Mouse (Mus musculus) kidney, adult 2 months (tissue): ENCODE measurements around the gene D930048N14Rik. TPM values are rescaled to one million over a fixed set of nuclear protein-coding genes. Genes with fewer than 3 reads are reported as not detected.

ENCODE experiments used
- DNase-seq: peaks from one replicate; pipeline ENCODE4 v3.0.0; 2021
- H3K27ac ChIP-seq: fragments of 200-500 bp; 2 replicates; pipeline ENCODE4 v1.5.1; 2012; ENCODE audit warnings: low read depth, low read length, control low read depth, inconsistent platforms; ENCODE audit not compliant: insufficient read depth
- H3K27me3 ChIP-seq: fragments of 200-500 bp; replicated peaks from 2 replicates; pipeline ENCODE4 v1.6.1; 2012; ENCODE audit warnings: mild to moderate bottlenecking, moderate library complexity, low read length, inconsistent platforms; ENCODE audit not compliant: control insufficient read depth, insufficient read depth
- H3K36me3 ChIP-seq: fragments of 200-500 bp; 2 replicates; pipeline ENCODE4 v1.6.1; 2012; ENCODE audit warnings: mild to moderate bottlenecking, moderate library complexity, low read length, inconsistent platforms; ENCODE audit not compliant: control insufficient read depth, insufficient read depth
- H3K4me1 ChIP-seq: fragments of 200-500 bp; 2 replicates; pipeline ENCODE4 v1.6.1; 2011; ENCODE audit warnings: low read length; ENCODE audit not compliant: control insufficient read depth, insufficient read depth
- H3K4me3 ChIP-seq: fragments of 200-500 bp; 2 replicates; pipeline ENCODE4 v1.5.1; 2011; ENCODE audit warnings: mild to moderate bottlenecking, low read depth, low read length, control low read depth; ENCODE audit not compliant: insufficient read depth
- CTCF ChIP-seq: fragments of 200-500 bp; conservative IDR thresholded peaks from 2 replicates; pipeline ENCODE4 v1.5.1; 2011; ENCODE audit warnings: low read depth, mild to moderate bottlenecking, control low read depth, low read length, moderate library complexity, mixed read lengths; ENCODE audit not compliant: insufficient read depth, insufficient read length
- POLR2A ChIP-seq: fragments of 200-500 bp; IDR thresholded peaks from one replicate; pipeline ENCODE4 v1.6.1; 2011; ENCODE audit warnings: low read depth, low read length, control low read depth
- WGBS: fragments of 180-500 bp; shearing (Covaris S2); methylation state at CpG from one replicate; pipeline ENCODE4 v1.1.7; 2018; 5-methylcytosine and 5-hydroxymethylcytosine counted together
- polyA plus RNA-seq: library from polyadenylated mRNA; depleted of rRNA; stranded (reverse); fragments of >200 nt; gene quantifications from 2 replicates; pipeline ENCODE4 v1.2.3, GENCODE M21; 2012

D930048N14Rik gene
- polyA plus RNA-seq, 1 experiment = 10.7 TPM

DNA sequence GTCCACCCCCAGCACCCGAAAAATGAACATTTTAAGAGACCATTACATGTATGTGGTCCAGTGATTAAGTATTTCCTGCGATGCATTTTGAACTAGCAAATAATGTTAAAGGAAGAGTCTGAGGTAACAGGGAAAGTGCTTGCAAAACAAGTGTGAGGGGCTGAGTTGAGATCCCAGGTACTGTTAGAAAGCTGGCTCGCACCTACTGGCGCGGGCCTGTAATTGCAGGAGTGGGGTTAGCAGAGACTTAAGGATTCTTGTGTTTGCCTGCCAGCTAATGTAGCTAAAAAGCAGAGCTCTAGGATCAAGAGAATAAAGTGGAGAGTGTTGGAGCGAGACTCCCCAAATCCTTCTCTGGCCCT lies 14.4 kb upstream of the D930048N14Rik start:
- TF ChIP-seq POLR2A (no peak), CTCF (peak; percentile 65)
- peak; percentile 79 for DNase-seq
- Histone ChIP-seq H3K27me3 (no peaks in the 10 kb centered on the region), H3K36me3 (no peaks in the 10 kb centered on the region), H3K4me1 (peaks cover 24% of the 10 kb centered on the region), H3K4me3 (peak overlapping the region; percentile 59), H3K27ac (peak overlapping the region; percentile 71)
- 5% methylated on average over 6 of the region's 6 CpGs for WGBS

DNA sequence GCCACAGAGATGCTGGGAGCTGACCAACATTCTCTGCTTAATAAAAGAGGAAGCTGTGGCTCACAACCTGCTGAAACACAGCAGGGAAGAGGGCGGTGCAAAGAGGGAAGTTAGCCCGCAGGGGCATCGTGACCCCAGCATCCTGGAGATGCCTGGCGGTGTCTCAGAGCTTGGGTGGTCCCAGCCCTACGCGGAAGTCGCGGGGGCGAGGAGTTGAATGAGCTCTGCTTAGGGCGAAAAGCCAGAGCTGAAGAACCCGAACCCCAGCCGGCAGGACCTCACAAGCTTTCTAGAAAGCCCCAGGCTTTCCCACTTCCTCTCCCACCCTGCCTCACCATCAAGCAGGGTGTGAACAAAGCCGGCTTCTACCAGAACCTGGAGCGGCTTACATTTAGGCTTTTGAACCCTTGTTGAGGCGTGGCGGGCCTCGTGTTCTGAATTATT lies 12.8 kb upstream of the D930048N14Rik start:
- Histone ChIP-seq H3K4me3 (peak overlapping the region; percentile 26; the same call in 1 of the 2 replicates), H3K27me3 (no peaks in the 10 kb centered on the region), H3K36me3 (no peaks in the 10 kb centered on the region), H3K27ac (peak overlapping the region; percentile 31; the same call in 1 of the 2 replicates), H3K4me1 (peaks cover 10% of the 10 kb centered on the region)
- TF ChIP-seq CTCF (no peak), POLR2A (no peak)
- 14% methylated on average over 17 of the region's 17 CpGs for WGBS
- DNase-seq = no peak

DNA sequence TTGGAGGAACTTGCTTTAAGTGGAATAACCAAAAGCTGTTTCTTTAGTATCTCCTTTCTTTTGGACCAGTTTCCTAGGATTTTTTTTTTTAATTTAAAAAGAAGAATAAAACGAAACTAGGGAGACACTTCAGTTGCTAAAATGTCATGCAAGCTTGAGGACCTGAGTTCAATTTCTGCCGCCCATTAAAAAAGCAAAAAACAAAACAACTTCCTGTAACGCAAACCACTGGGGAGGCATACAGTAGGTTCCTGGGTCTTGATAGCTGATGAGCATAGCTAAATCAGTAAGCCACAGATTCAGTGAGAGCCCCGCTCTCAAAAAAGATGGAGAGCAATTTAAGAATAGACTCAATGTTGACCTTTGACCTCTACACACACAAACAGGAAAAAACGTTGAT lies 12.3 kb upstream of the D930048N14Rik start:
- Histone ChIP-seq H3K27me3 (no peaks in the 10 kb centered on the region), H3K36me3 (no peaks in the 10 kb centered on the region), H3K4me1 (peaks cover 10% of the 10 kb centered on the region), H3K4me3 (no peak overlapping the region), H3K27ac (no peak overlapping the region)
- DNase-seq = no peak
- 65% methylated on average over 5 of the region's 5 CpGs for WGBS
- TF ChIP-seq POLR2A = no peak
- no peak for TF ChIP-seq CTCF

DNA sequence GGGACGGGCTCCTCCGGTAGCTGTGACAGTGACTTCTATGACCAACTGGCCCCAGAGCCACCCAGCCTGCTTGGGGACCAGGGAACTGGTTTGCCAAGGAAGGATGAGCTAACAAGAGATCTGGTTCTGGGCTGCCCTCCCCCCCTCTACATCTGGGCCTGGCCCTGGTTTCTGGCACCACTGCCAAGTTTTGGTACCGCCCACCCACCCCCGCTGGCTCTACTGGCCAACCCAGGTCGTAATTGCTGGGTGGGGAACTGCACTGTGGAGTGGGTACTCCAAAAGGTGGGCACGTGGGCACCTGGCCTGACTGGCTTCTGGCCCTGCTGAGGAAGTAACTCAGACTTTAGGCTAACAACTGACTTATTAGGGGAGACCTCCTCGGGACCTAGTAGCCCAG lies 10.0 kb upstream of the D930048N14Rik start:
- H3K4me3 ChIP-seq = no peak overlapping the region
- no peak for TF ChIP-seq POLR2A
- no peak for TF ChIP-seq CTCF
- H3K4me1 ChIP-seq = no peaks in the 10 kb centered on the region; the same call in 1 of the 2 replicates
- no peaks in the 10 kb centered on the region for H3K36me3 ChIP-seq
- H3K27ac ChIP-seq = no peak overlapping the region
- DNase-seq = no peak
- H3K27me3 ChIP-seq = no peaks in the 10 kb centered on the region
- WGBS = 64% methylated on average over 7 of the region's 7 CpGs

DNA sequence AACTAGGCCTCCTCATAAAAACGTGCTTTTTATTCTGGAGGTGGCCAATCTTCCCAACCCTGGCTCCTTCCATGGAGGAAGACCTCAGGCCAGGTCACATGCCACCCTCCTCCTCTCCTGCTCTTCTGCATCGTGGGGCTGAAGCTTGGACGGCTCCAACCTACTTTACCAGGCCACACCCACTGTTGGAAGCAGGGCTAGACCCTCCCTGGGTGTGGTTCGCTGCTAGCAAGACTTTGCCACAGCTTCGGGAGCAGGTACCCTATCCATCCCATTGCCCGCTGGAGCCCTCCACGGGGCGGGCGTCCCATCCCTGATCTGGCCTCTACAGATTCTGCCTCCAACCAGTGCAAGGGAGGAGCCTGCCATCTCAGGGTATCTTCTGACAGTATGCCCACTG lies 7.6 kb upstream of the D930048N14Rik start:
- DNase-seq = no peak
- Histone ChIP-seq H3K36me3 (no peaks in the 10 kb centered on the region), H3K4me3 (no peak overlapping the region), H3K27ac (no peak overlapping the region), H3K4me1 (peaks cover 12% of the 10 kb centered on the region; the same call in 1 of the 2 replicates), H3K27me3 (no peaks in the 10 kb centered on the region)
- TF ChIP-seq CTCF (no peak), POLR2A (no peak)
- 70% methylated on average over 9 of the region's 9 CpGs for WGBS

DNA sequence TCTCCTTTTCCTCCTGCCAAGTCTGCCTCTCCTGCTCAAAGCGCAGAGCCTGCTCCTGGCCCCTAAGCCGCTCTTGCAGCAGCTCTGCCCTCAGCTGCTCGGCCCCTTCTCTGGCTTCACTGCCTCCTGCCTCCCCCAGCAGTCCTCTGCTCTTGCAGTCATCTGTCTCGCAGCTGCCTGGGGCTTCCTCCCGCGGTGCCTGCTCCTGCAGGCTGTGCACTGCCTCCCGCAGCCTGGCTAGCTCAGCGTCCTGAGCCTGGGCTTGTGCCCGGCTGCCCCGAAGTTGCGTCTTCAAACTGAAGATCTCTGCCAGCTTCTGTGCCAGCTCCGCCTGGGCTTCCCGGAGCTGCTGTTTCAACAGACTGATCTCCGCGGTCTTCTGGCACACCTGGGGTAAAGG lies 7.0 kb upstream of the D930048N14Rik start:
- H3K27me3 ChIP-seq = no peaks in the 10 kb centered on the region
- 60% methylated on average over 15 of the region's 15 CpGs for WGBS
- H3K27ac ChIP-seq = no peak overlapping the region
- H3K4me3 ChIP-seq = no peak overlapping the region
- peak; percentile 56 for DNase-seq
- no peaks in the 10 kb centered on the region for H3K36me3 ChIP-seq
- peaks cover 15% of the 10 kb centered on the region; the same call in 1 of the 2 replicates for H3K4me1 ChIP-seq
- no peak for TF ChIP-seq CTCF
- no peak for TF ChIP-seq POLR2A

DNA sequence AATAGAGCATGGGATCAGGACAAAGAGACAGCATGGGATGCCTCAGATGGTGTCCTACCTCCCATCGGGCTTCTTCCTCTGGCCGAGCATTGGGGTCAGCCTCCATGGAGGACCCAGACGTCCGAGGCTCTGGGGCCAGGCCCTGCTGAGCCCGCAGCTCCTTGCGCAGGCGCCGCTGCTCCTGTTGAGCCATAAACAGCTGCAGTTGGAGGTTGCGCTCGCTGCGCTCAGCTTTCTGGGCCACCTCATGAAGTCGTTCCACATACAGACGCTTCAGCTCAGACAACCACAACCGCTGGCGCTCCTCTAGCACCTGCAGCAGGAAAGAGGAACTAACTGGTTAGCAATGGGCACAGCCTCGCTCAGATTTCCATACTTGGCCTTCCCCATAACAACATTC lies 6.5 kb upstream of the D930048N14Rik start:
- Histone ChIP-seq H3K36me3 (no peaks in the 10 kb centered on the region), H3K27me3 (no peaks in the 10 kb centered on the region), H3K4me1 (peaks cover 15% of the 10 kb centered on the region; the same call in 1 of the 2 replicates), H3K4me3 (no peak overlapping the region), H3K27ac (no peak overlapping the region)
- DNase-seq = no peak
- no peak for TF ChIP-seq CTCF
- WGBS = 87% methylated on average over 16 of the region's 16 CpGs
